Mouse (Mus musculus) adipocyte (in vitro differentiated cells): ENCODE measurements around the gene Prim2.
A peak's percentile ranks its signal among the peaks of the same experiment; 100 is the strongest.
"Not testable (repeated sequence)": the region's sequence is repeated elsewhere in the genome, so short reads cannot be mapped to it uniquely, and the experiment has no call there.

Experiments used
- DNase-seq: peaks from one replicate; pipeline ENCODE4 v3.0.0-alpha.2; 2016; ENCODE audit warnings: low spot score

Prim2 gene

GRCm38 (mm10) chr1:33650875-33651274 lies 18.7 kb downstream of the Prim2 start:
- DNase-seq, result no peak

GRCm38 (mm10) chr1:33649534-33650108 lies 20.0 kb downstream of the Prim2 start:
- DNase-seq, result no peak

GRCm38 (mm10) chr1:33649021-33649420 lies 20.6 kb downstream of the Prim2 start:
- DNase-seq, result no peak

DNA sequence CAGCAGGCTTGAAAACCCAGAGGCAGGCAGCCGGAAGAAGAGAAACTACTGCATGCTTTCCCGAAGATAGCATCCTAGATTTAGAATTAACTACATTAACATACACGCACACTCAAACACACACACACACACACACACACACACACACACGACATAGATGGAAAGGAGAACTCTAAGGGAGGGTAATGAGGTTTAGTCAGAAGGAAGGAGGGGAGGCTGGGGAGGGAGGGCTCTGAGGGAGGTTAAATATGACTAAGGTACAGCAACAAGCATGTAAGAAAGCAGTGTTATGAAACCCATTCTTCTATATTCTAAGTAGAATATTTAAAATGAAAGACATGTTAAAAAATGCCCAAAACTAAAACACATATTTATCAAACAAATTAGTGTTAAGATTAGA lies 21.9 kb downstream of the Prim2 start:
- DNase-seq, result no peak

- DNase-seq, result peak; percentile 55
Observed at GRCm38 (mm10) chr1:33647173-33647572, 22.4 kb downstream of the Prim2 start.

- peak; percentile 21 for DNase-seq
Observed at GRCm38 (mm10) chr1:33645689-33646088, 23.9 kb downstream of the Prim2 start.

DNA sequence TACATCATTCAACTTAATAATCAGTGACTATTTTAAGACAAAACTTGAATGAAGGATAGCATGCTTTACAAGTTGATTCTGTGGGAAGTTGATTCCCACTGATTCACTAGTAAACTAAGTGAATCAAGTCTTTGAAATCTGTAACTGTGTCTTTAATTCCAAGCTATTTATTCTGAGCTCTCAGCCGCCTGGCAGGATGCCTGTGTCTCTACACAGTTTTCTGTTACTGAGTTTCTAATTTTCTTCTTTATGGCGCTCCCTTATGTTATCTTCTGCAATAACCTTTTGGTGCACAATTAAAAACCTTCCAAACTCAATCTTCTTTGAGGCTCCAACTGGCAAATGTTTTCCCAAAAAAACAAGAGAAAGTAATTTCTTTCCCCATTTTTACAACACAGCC lies 28.5 kb downstream of the Prim2 start:
- DNase-seq, result peak; percentile 38

DNA sequence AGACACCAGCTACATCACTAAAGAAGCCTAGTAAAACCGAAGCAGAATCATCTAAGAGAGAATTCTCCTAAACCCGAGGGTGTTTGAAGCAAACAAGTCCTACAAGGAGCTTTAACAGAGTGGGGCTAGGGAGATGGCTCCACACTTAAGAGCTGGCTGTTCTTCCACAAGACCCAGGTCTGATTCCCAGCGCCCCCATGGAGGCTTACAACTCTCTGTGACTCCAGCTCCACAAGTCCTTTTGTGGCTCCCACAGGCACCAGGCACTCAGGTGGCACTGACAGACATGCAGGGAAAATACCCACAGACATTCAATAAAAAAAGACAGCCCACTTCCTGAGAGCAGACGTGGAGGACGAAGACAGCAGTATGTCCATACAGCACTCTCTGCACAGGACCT lies 29.5 kb downstream of the Prim2 start:
- DNase-seq, result no peak

DNA sequence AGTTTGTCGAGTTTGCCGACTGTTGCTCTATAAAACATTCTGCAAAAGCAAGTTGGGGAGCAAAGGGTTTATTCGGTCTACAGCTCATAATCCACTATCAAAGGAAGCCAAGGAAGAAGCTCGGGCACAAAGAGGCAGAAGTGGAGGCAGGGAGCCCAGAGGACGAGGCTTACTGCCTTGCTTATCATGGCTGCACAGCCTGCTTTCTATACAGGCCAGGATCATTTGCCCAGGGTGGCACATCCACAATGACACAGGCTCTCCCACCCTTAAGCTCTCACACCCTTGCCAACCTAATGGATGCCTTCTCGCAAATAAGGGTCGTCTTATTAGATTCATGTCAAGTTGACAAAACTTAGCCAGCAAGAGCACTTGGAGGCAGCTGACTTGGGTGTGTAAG lies 30.4 kb downstream of the Prim2 start:
- DNase-seq, result no peak

DNA sequence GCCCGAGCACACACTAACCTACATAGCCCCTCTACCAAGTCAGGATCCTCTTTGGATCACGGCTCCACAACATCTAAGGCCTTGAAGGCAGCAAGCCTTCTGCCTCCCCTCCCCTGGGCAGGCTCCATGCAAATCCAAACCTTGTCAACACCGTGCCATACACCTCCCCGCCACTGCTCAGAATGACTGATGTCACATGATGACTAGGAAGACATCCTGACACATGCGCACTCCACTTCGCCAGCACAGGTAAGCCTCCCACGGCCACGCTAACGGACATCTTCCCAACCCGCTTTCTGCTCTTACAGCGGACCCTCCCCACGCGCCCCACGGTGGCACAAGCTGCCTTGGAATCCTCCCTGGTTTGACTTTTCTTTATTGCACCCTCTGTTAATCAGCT lies 31.8 kb downstream of the Prim2 start:
- DNase-seq, result no peak

DNA sequence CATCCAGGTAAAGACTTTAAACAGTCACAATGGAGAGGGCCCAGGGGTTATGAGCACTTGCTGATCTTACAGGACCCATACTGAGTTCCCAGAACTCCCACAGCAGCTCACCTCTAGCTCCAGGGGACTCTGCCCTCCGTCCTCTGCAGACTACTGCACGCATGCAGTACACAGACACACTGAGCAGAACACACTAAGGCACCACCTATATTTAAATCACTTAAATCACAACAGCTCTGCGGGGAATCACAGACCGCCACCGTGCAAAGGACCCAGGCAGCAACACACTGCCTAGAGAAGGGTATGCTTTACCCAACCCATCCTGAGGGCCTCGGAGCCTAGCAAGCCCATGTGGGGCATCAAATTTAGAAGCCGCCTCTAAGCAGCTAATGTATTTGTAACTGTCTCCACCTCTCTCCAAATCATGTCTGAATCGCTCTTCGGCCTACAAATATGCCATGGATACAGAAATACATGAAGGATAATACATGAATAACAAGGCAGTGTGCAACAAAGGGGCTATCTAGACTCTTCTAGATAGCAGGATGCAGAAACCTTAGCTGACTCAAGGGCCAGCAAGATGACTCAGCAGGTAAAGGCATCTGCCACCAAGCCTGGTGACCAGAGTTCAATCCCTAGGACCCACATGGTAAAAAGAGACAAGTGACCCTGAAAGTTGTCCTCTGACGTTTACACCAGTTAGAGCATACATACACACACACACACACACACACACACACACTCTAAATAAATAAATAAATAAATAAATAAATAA lies 33.0 kb downstream of the Prim2 start:
- no peak for DNase-seq

DNA sequence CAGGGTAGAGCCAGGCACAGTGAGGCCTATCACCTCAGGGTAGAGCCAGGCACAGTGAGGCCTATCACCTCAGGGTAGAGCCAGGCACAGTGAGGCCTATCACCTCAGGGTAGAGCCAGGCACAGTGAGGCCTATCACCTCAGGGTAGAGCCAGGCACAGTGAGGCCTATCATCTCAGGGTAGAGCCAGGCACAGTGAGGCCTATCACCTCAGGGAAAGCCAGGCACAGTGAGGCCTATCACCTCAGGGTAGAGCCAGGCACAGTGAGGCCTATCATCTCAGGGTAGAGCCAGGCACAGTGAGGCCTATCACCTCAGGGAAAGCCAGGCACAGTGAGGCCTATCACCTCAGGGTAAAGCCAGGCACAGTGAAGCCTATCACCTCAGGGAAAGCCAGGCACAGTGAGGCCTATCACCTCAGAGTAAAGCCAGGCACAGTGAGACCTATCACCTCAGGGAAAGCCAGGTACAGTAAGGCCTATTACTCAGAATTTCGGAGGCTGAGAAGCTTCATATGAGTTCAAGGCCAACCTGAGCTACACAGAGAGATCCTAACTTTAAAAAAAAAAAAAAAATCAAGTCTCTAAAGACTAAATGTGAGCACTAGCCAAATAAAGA lies 38.5 kb downstream of the Prim2 start:
- peak; percentile 8 for DNase-seq

GRCm38 (mm10) chr1:33627803-33628202 lies 41.8 kb downstream of the Prim2 start:
- DNase-seq, result peak; percentile 24

- DNase-seq, result no peak
Observed at GRCm38 (mm10) chr1:33627070-33627469, 42.5 kb downstream of the Prim2 start.

DNA sequence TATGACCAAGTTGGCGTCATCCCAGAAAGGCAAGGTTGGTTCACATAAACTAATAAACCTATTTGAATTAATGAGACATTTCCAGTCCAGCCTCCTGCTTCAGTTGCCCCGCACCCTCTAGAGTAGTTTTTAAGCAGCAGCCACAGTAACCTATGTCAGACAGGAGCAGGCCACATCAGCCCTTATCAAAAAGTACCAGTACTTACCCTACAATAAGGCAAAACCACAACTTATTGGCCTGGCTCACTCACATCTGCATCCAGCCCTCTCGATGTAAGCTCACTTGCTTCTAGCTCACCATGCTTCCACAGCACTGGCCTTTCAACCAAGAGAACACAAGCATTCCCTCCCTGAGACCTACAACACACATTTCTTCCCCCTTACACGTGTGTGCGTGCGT lies 44.7 kb downstream of the Prim2 start:
- DNase-seq, result no peak

DNA sequence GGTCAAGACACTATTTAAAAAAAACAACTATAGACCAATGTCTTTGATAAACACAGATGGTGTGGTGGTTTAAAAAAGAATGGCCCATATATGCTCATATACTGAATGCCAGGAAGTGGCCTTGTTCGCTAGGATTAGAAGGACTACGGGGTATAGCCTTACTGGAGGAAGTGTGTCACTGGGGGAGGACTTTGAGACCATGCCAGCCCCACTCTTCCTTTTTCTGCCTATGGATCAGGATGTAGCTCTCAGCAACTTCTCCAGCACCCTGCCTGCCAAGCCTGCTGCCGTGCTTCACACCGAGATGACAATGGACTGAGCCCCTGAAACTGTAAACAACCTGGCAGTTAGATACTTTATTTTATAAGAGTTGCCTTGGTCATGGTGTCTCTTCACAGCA lies 45.2 kb downstream of the Prim2 start:
- DNase-seq, result no peak

DNA sequence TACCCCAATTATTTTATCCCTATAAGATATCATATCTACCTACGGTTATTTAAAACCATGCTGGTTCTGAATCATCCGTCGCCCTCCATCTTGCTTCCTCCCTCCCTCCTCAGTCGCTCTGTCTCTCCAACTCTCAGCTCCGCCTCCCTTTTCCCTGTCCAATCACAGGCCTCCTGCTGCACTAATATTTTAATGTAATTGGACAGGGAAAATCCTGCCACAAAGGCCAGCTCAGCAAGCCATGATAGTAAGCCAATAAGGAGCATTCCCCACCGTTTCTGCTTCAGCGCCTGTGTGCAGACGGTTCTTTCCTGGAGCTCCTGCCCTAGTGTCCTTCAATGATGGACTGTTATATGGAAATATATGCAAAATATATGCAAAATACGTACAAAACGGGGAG lies 47.8 kb downstream of the Prim2 start:
- DNase-seq, result no peak

- DNase-seq, result no peak
Observed at GRCm38 (mm10) chr1:33620091-33620788, 49.4 kb downstream of the Prim2 start.

GRCm38 (mm10) chr1:33616642-33617041 lies 53.0 kb downstream of the Prim2 start:
- DNase-seq, result not testable (repeated sequence)

DNA sequence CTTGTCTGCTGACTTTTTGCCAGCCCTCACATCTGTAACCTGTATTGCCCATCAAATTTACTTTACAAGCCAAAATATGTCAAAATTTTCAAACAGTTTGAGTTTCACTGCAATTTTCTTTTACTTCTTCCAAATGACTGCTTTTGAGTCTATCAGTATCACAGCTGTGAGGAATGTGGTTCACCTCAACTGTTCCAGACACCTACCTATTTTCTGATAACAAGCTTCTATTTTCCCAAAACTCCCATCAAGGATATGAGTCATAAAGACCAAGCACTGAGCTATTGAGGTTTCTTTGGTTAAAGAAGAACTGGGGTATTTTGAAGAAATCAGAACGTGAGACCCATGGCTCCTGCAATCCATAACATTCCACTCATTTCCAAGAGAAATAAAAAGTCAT lies 57.5 kb downstream of the Prim2 start:
- DNase-seq, result no peak

DNA sequence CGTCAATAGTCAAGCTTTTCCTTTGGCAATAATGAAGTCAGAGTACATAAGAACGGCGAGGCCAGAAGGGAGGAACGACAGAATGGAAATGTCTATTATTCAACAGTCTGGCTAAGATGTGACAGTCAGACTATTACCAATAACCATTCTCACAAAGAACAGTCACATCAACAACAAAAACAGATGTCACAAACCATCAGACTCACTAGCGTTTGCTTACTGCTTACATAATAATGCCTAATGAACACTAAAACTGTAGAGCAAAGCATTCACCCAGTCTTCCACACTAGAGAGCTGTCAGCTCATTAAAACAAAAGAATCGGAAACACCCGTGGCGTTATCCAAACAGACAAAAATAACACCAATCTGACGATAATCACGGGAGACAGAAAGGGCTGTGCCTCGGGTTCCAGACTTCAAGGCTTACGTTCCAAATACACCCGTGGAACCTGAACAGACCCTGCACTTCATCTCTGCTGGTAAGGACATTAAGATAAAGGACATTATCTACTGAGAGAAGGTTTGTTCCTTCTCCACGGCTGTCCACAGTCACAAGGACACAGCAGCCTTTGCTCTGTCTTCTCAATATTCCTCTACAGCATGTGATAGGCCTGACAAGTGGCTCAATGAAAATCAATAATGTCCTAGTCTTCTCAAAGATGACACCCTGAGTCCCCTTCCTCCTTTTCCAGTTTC lies 59.4 kb downstream of the Prim2 start:
- DNase-seq, result no peak

DNA sequence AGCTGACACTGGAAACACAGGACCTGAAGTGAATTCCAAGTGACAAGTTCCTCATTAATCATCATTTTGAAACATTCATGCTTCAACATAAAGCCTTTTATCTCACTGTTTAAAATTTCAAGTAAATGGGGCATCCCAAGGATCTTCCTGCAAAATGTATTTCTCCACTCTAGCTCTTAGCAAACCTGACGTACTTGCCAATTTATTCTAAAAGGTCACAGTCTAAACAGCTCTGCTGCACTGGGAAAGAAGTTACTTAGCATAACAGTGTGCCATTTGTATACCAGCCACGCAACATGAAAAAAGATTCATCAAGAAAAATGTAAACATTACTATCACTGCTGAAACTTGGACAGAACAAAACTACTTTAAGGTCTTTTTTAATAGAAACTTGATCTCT lies 61.5 kb downstream of the Prim2 start:
- DNase-seq, result no peak
